Mouse (Mus musculus) CH12.LX (cell line): ENCODE results near the gene Hist1h2af. TPM values are rescaled to one million over a fixed set of nuclear protein-coding genes. Genes with fewer than 3 reads are reported as not detected.

Experiments
- DNase-seq: peaks from one replicate; pipeline ENCODE4 v3.0.0-alpha.2; 2013; ENCODE audit errors: extremely low read depth
- H3K27ac ChIP-seq: 2 replicates; pipeline ENCODE4 v1.5.1; 2012; ENCODE audit warnings: low read depth, mild to moderate bottlenecking, control low read depth, moderate library complexity; ENCODE audit not compliant: insufficient read depth
- H3K27me3 ChIP-seq: replicated peaks from 2 replicates; pipeline ENCODE3; 2012; ENCODE audit warnings: inconsistent platforms
- H3K36me3 ChIP-seq, 2 experiments: replicated peaks in 1 of 2; 2 replicates each; pipeline versions ENCODE3 to v1.6.1; 2012; ENCODE audit warnings: inconsistent platforms in 1 of 2, low read length in 1 of 2, mild to moderate bottlenecking in 1 of 2, mixed read lengths in 1 of 2, moderate library complexity in 1 of 2; ENCODE audit not compliant: control insufficient read depth in 1 of 2, insufficient read depth in 1 of 2
- H3K4me1 ChIP-seq, 2 experiments: 2 replicates each; pipeline ENCODE4 v1.6.1; 2012; ENCODE audit warnings: inconsistent platforms in 1 of 2, moderate library complexity in 1 of 2; ENCODE audit not compliant: insufficient read depth in 2 of 2, control insufficient read depth in 1 of 2
- H3K4me2 ChIP-seq: 2 replicates; pipeline ENCODE4 v1.6.1; 2012; ENCODE audit warnings: low read depth, mild to moderate bottlenecking, control low read depth; ENCODE audit not compliant: poor library complexity, insufficient read depth, severe bottlenecking
- H3K4me3 ChIP-seq, 3 experiments: fragments of 150-350 bp in 1 of 3; sonication (generic) in 1 of 3; replicated peaks in 1 of 3; 2 replicates each; pipeline versions ENCODE3 to v1.5.1; 2011 to 2012; ENCODE audit warnings: low read depth in 2 of 3, low read length in 2 of 3, mild to moderate bottlenecking in 2 of 3, moderate library complexity in 2 of 3, control low read depth in 1 of 3, improper control_type of control experiment in 1 of 3, inconsistent platforms in 1 of 3, mixed read lengths in 1 of 3; ENCODE audit not compliant: poor library complexity in 1 of 3
- H3K79me2 ChIP-seq: replicated peaks from 2 replicates; pipeline ENCODE4 v1.6.1; 2012; ENCODE audit warnings: mild to moderate bottlenecking, moderate library complexity; ENCODE audit not compliant: control insufficient read depth, poor library complexity, insufficient read depth, severe bottlenecking; ENCODE audit errors: extremely low read depth
- H3K9ac ChIP-seq: 2 replicates; pipeline ENCODE4 v1.6.1; 2012; ENCODE audit warnings: low read depth, mild to moderate bottlenecking, control low read depth, moderate library complexity; ENCODE audit not compliant: insufficient read depth
- H3K9me3 ChIP-seq: replicated peaks from 2 replicates; pipeline ENCODE3; 2012; ENCODE audit warnings: low read length, inconsistent platforms, mixed read lengths
- CHD1 ChIP-seq: IDR thresholded peaks from 2 replicates; pipeline ENCODE4 v1.6.1; 2012; ENCODE audit warnings: low read depth, low read length, improper control_type of control experiment, inconsistent platforms
- CHD2 ChIP-seq: IDR thresholded peaks from 2 replicates; pipeline ENCODE4 v1.6.1; 2011; ENCODE audit warnings: low read length, improper control_type of control experiment
- CTCF ChIP-seq, 2 experiments: IDR thresholded peaks in 1 of 2; conservative IDR thresholded peaks in 1 of 2; 2 replicates each; pipeline ENCODE4 v1.5.1; 2011 to 2012; ENCODE audit warnings: low read depth in 2 of 2, low read length in 2 of 2, improper control_type of control experiment in 1 of 2, inconsistent platforms in 1 of 2, mild to moderate bottlenecking in 1 of 2, moderate library complexity in 1 of 2
- ELF1 ChIP-seq: IDR thresholded peaks from 2 replicates; pipeline ENCODE4 v1.6.1; 2014; ENCODE audit warnings: low read depth, mild to moderate bottlenecking, inconsistent platforms, low read length, improper control_type of control experiment
- EP300 ChIP-seq: IDR thresholded peaks from 2 replicates; pipeline ENCODE4 v1.6.1; 2011; ENCODE audit warnings: low read length, improper control_type of control experiment
- HCFC1 ChIP-seq: IDR thresholded peaks from 2 replicates; pipeline ENCODE4 v1.6.1; 2012; ENCODE audit warnings: low read depth, mild to moderate bottlenecking, inconsistent platforms, low read length, improper control_type of control experiment
- IRF4 ChIP-seq: IDR thresholded peaks from 2 replicates; pipeline ENCODE4 v1.6.1; 2014; ENCODE audit warnings: low read depth, mild to moderate bottlenecking, inconsistent platforms, low read length, improper control_type of control experiment
- JUN ChIP-seq: IDR thresholded peaks from 2 replicates; pipeline ENCODE4 v1.6.1; 2011; ENCODE audit warnings: low read depth, mild to moderate bottlenecking, low read length, improper control_type of control experiment, moderate library complexity; ENCODE audit not compliant: insufficient read depth
- JUND ChIP-seq: conservative IDR thresholded peaks from 2 replicates; pipeline ENCODE4 v1.6.1; 2011; ENCODE audit warnings: low read depth, low read length, improper control_type of control experiment
- KAT2A ChIP-seq: IDR thresholded peaks from 2 replicates; pipeline ENCODE4 v1.6.1; 2012; ENCODE audit warnings: low read length, improper control_type of control experiment, inconsistent platforms; ENCODE audit not compliant: insufficient replicate concordance
- MAFK ChIP-seq: IDR thresholded peaks from 2 replicates; pipeline ENCODE4 v1.6.1; 2011; ENCODE audit warnings: low read length, improper control_type of control experiment; ENCODE audit not compliant: insufficient replicate concordance
- MAX ChIP-seq: IDR thresholded peaks from 2 replicates; pipeline ENCODE4 v1.6.1; 2011; ENCODE audit warnings: low read length, improper control_type of control experiment
- MAZ ChIP-seq: IDR thresholded peaks from 2 replicates; pipeline ENCODE4 v1.6.1; 2012; ENCODE audit warnings: low read depth, mild to moderate bottlenecking, inconsistent platforms, low read length, improper control_type of control experiment, moderate library complexity
- MEF2A ChIP-seq: IDR thresholded peaks from 2 replicates; pipeline ENCODE4 v1.6.1; 2014; ENCODE audit warnings: low read depth, mild to moderate bottlenecking, inconsistent platforms, low read length, improper control_type of control experiment, borderline replicate concordance
- MXI1 ChIP-seq: IDR thresholded peaks from 2 replicates; pipeline ENCODE4 v1.6.1; 2011; ENCODE audit warnings: mild to moderate bottlenecking, low read depth, low read length, improper control_type of control experiment
- MYC ChIP-seq: IDR thresholded peaks from 2 replicates; pipeline ENCODE4 v1.6.1; 2011; ENCODE audit warnings: low read depth, mild to moderate bottlenecking, improper control_type of control experiment, low read length
- NELFE ChIP-seq: IDR thresholded peaks from 2 replicates; pipeline ENCODE4 v1.6.1; 2011; ENCODE audit warnings: low read depth, low read length, improper control_type of control experiment
- NRF1 ChIP-seq: IDR thresholded peaks from 2 replicates; pipeline ENCODE4 v1.6.1; 2014; ENCODE audit warnings: low read depth, mild to moderate bottlenecking, inconsistent platforms, low read length, improper control_type of control experiment, moderate library complexity
- PAX5 ChIP-seq: IDR thresholded peaks from 2 replicates; pipeline ENCODE4 v1.6.1; 2012; ENCODE audit warnings: low read length, inconsistent platforms, mixed read lengths
- POLR2A ChIP-seq: IDR thresholded peaks from 2 replicates; pipeline ENCODE4 v1.6.1; 2011; ENCODE audit warnings: low read depth, mild to moderate bottlenecking, improper control_type of control experiment, low read length
- POLR2AphosphoS2 ChIP-seq: IDR thresholded peaks from 2 replicates; pipeline ENCODE4 v1.6.1; 2011; ENCODE audit warnings: low read depth, low read length, improper control_type of control experiment
- RAD21 ChIP-seq: IDR thresholded peaks from 2 replicates; pipeline ENCODE4 v1.6.1; 2011; ENCODE audit warnings: low read depth, mild to moderate bottlenecking, low read length, improper control_type of control experiment, moderate library complexity
- RCOR1 ChIP-seq: conservative IDR thresholded peaks from 2 replicates; pipeline ENCODE4 v1.6.1; 2012; ENCODE audit warnings: low read depth, mild to moderate bottlenecking, inconsistent platforms, low read length, improper control_type of control experiment
- SIN3A ChIP-seq: IDR thresholded peaks from 2 replicates; pipeline ENCODE4 v1.6.1; 2012; ENCODE audit warnings: low read length, improper control_type of control experiment, inconsistent platforms
- SMC3 ChIP-seq: IDR thresholded peaks from 2 replicates; pipeline ENCODE4 v1.6.1; 2011; ENCODE audit warnings: low read depth, low read length, improper control_type of control experiment
- TBP ChIP-seq: conservative IDR thresholded peaks from 2 replicates; pipeline ENCODE4 v1.6.1; 2011; ENCODE audit warnings: low read depth, low read length, improper control_type of control experiment
- UBTF ChIP-seq: IDR thresholded peaks from 2 replicates; pipeline ENCODE4 v1.6.1; 2012; ENCODE audit warnings: low read depth, mild to moderate bottlenecking, inconsistent platforms, low read length, improper control_type of control experiment, moderate library complexity
- USF1 ChIP-seq: IDR thresholded peaks from 2 replicates; pipeline ENCODE4 v1.6.1; 2014; ENCODE audit warnings: low read depth, mild to moderate bottlenecking, inconsistent platforms, low read length, improper control_type of control experiment
- USF2 ChIP-seq: conservative IDR thresholded peaks from 2 replicates; pipeline ENCODE4 v1.6.1; 2011; ENCODE audit warnings: low read depth, low read length, improper control_type of control experiment
- ZKSCAN1 ChIP-seq: IDR thresholded peaks from 2 replicates; pipeline ENCODE4 v1.6.1; 2012; ENCODE audit warnings: low read depth, inconsistent platforms, low read length, improper control_type of control experiment, borderline replicate concordance
- ZMIZ1 ChIP-seq: IDR thresholded peaks from 2 replicates; pipeline ENCODE4 v1.6.1; 2012; ENCODE audit warnings: low read depth, mild to moderate bottlenecking, inconsistent platforms, low read length, improper control_type of control experiment
- ZNF384 ChIP-seq: IDR thresholded peaks from 2 replicates; pipeline ENCODE4 v1.6.1; 2012; ENCODE audit warnings: low read depth, low read length, improper control_type of control experiment, inconsistent platforms
- dilution Hi-C: fragments of 300-500 bp; cut with MboI; formaldehyde crosslinking; loops from 2 replicates; pipeline ENCODE4 v1.14.3; 2020; ENCODE audit warnings: low sequenced_read_pairs; ENCODE audit not compliant: extremely low pct_unique_long_range_greater_than_20kb, extremely low pct_ligation_motif_present
- in situ Hi-C: fragments of 300-500 bp; cut with MboI; formaldehyde crosslinking; loops from 3 replicates; pipeline ENCODE4 v1.14.3; 2019; ENCODE audit warnings: low sequenced_read_pairs, low pct_ligation_motif_present, low pct_unique_long_range_greater_than_20kb, mixed read lengths
- polyA plus RNA-seq: library from polyadenylated mRNA; unstranded; fragments of >175 nt; gene quantifications from 2 replicates; pipeline ENCODE4 v1.2.1, GENCODE M21; 2012; ENCODE audit warnings: low read depth; ENCODE audit not compliant: insufficient read length
- total RNA-seq, 2 experiments: library from RNA; depleted of rRNA; stranded (reverse); fragments of 300-350 nt in 1 of 2; fragments of >200 nt in 1 of 2; gene quantifications; 2 replicates each; pipeline ENCODE4 v1.2.3; 2012 to 2014

The Hist1h2af gene
- total and polyA plus RNA-seq, 3 experiments, result 57.1 to 932 (median 68.6) TPM

GRCm38 (mm10) chr13:23523976-23524375, 9.7 kb upstream of the Hist1h2af start:
- H3K27ac ChIP-seq, result no peak overlapping the region
- no peaks in the 10 kb centered on the region for H3K27me3 ChIP-seq
- no peak overlapping the region for H3K4me3 ChIP-seq
- TF ChIP-seq TBP (no peak), ZKSCAN1 (no peak), KAT2A (no peak), RAD21 (no peak), PAX5 (no peak), CTCF (conservative IDR thresholded peaks at IDR 0.05 in 1 of 2, IDR thresholded peaks at IDR 0.05 in 1 of 2; ENCODE audit: low read depth in 2 of 2, low read length in 2 of 2) (no peak), SIN3A (no peak), POLR2A (no peak), MYC (no peak), NELFE (no peak), ZNF384 (no peak), EP300 (no peak), MAFK (no peak), MEF2A (no peak), RCOR1 (no peak), USF2 (no peak), MAX (no peak)
- dilution Hi-C loops, result no loop called here
- H3K79me2 ChIP-seq, result no peaks in the 10 kb centered on the region
- in situ Hi-C loops, result loop anchor here (5.0 to 25.0 kb wide), 3 partner anchors 92 to 1587 kb away; partner anchors contain the start of genes Hist1h2ah, Hist1h2bk and Zfp184
- no peaks in the 10 kb centered on the region for H3K36me3 ChIP-seq
- no peak overlapping the region for H3K9ac ChIP-seq
- H3K4me2 ChIP-seq, result peak overlapping the region; percentile 8; the same call in 1 of the 2 replicates
- no peak for DNase-seq
- H3K9me3 ChIP-seq, result no peaks in the 10 kb centered on the region
- H3K4me1 ChIP-seq, result peaks cover 3 to 53% of the 10 kb centered on the region in 2 experiments; a peak in 3 of 4 replicates

- H3K4me1 ChIP-seq, result peaks cover 5 to 56% of the 10 kb centered on the region in 2 experiments; a peak in 3 of 4 replicates
- TF ChIP-seq JUN, result no peak
- TF ChIP-seq POLR2AphosphoS2, result no peak
- no peak for TF ChIP-seq EP300
- no peak for TF ChIP-seq PAX5
- TF ChIP-seq CHD1, result no peak
- no peak for TF ChIP-seq MAX
- peak; percentile 78 for TF ChIP-seq SIN3A
- TF ChIP-seq UBTF, result no peak
- no peak; the same call in 1 of the 2 replicates for TF ChIP-seq IRF4
- no peak for TF ChIP-seq NRF1
- TF ChIP-seq USF2, result no peak
- no peak for TF ChIP-seq CHD2
- TF ChIP-seq MAZ, result no peak
- no peak for TF ChIP-seq ZKSCAN1
- 0 out of 2 replicates have a peak, but pooled peaks have one; percentile 12 for TF ChIP-seq MAFK
- peak; percentile 50; the same call in 1 of the 2 replicates for TF ChIP-seq NELFE
- no peak for TF ChIP-seq USF1
- TF ChIP-seq JUND, result 0 out of 2 replicates have a peak, but pooled peaks have one; percentile 25
- TF ChIP-seq MXI1, result 0 out of 2 replicates have a peak, but pooled peaks have one; percentile 54
- no peak for TF ChIP-seq ZMIZ1
- TF ChIP-seq HCFC1, result 0 out of 2 replicates have a peak, but pooled peaks have one; percentile 29
- peak; percentile 84 to 94 for TF ChIP-seq CTCF (conservative IDR thresholded peaks at IDR 0.05 in 1 of 2, IDR thresholded peaks at IDR 0.05 in 1 of 2; ENCODE audit: low read depth in 2 of 2, low read length in 2 of 2)
- TF ChIP-seq ELF1, result 0 out of 2 replicates have a peak, but pooled peaks have one; percentile 26
- TF ChIP-seq SMC3, result peak; percentile 90
- 0 out of 2 replicates have a peak, but pooled peaks have one; percentile 33 for TF ChIP-seq MYC
Observed at GRCm38 (mm10) chr13:23524654-23525053, 9.1 kb upstream of the Hist1h2af start.

More at GRCm38 (mm10) chr13:23524654-23525053, 9.1 kb upstream of the Hist1h2af start:
- Histone ChIP-seq H3K36me3 (no peaks in the 10 kb centered on the region), H3K27ac (no peak overlapping the region), H3K9me3 (no peaks in the 10 kb centered on the region), H3K9ac (no peak overlapping the region), H3K4me3 (no peak overlapping the region), H3K79me2 (no peaks in the 10 kb centered on the region), H3K4me2 (peak overlapping the region; percentile 96), H3K27me3 (no peaks in the 10 kb centered on the region)
- DNase-seq, result peak; percentile 90
- dilution Hi-C loops, result no loop called here
- in situ Hi-C loops, result loop anchor here (5.0 to 25.0 kb wide), 3 partner anchors 92 to 1587 kb away; partner anchors contain the start of genes Hist1h2ah, Hist1h2bk and Zfp184
